Mouse (Mus musculus): ENCODE measurements around the gene Dclre1b. TPM values are rescaled to one million over a fixed set of nuclear protein-coding genes. Genes with fewer than 3 reads are reported as not detected.
"Not testable (repeated sequence)": the region's sequence is repeated elsewhere in the genome, so short reads cannot be mapped to it uniquely, and the experiment has no call there.

Dclre1b gene
- polyA plus RNA-seq (2012; rRNA removed) = 5.0 and 6.3 TPM in 2 replicates

DNA sequence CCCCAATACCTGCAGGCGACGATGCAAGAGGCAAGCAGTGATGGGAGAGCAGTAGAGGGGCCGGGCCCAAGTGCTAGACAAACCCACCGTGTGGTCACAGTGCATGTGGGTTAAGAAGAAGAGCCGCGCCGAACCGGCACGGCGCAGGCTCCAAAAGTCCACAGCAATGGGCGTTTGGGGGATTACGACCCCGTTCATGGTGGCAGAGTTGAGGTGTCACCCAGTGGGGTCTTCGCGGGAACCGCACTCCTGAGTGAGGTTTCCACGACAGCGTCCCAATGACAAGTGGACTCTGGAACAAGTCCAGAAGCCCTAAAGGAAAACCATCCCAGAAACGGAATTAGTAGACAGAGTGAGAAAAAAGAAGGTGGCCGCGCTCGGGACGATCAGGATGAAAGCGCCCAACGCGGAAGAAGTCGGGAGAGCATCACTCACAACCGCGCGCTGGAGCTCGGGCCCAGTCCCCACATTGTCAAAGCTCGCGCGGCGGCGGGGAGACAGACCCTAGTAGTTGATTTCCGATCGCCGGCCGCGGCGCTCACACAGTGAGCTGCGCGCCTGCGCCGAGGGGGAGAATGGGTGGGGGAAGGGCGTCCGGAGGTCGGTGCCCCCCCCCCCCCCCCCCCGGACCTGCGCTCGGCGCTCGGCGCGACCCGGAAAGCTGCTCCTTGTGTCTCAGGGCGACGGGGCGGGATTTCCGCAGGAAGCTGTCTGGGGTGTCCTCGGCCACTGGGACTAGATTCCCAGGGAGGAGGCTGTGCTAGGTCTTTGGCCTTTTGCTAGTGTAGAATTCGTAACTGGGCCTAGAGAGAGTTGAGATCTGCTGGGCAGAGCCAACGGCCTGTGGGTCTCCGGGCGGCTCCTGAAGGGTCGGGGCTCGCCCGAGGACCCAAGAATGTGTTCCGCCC lies at the start of gene Dclre1b, which contains the start of the genes Ap4b1 and Gm43064:
Dclre1b (minus strand) TSS at position 554 of the 908 bp plus-strand sequence.
Ap4b1 (plus strand) TSS at position 630 of the 908 bp plus-strand sequence.
Gm43064 (plus strand) TSS at position 683 of the 908 bp plus-strand sequence.
- DNase-seq (ENCODE audit: extremely low spot score in 1 of 2, low spot score in 1 of 2) = peak; percentile 66 to 91

DNA sequence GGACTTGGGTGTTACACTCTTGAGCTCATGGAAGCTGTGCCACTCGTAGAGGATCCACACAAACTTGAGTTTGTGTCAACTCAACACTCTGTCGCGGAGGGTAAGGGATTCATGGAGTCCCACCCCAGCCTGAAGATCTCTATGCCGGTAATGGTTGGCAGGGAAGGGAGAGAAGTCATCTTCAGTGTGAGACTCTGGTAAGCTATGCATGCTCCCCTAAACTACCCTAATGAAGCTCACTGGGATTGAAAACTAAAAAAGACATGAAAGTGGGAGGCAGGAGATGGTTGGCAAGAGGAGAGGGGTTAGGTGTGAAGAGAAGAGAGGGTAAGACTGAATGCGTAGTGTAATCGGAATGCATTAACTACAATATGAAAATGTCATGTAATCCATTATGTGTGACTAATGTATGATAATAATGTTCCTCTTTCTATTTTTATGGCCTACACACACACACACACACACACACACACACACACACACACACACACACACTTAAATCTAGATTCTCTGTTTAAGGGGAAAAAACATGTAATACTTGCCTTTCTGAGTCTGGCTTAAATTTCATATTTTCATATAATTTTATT lies 48.8 kb upstream of the Dclre1b start:
- DNase-seq (ENCODE audit: extremely low spot score in 1 of 2, low spot score in 1 of 2) = no peak

DNA sequence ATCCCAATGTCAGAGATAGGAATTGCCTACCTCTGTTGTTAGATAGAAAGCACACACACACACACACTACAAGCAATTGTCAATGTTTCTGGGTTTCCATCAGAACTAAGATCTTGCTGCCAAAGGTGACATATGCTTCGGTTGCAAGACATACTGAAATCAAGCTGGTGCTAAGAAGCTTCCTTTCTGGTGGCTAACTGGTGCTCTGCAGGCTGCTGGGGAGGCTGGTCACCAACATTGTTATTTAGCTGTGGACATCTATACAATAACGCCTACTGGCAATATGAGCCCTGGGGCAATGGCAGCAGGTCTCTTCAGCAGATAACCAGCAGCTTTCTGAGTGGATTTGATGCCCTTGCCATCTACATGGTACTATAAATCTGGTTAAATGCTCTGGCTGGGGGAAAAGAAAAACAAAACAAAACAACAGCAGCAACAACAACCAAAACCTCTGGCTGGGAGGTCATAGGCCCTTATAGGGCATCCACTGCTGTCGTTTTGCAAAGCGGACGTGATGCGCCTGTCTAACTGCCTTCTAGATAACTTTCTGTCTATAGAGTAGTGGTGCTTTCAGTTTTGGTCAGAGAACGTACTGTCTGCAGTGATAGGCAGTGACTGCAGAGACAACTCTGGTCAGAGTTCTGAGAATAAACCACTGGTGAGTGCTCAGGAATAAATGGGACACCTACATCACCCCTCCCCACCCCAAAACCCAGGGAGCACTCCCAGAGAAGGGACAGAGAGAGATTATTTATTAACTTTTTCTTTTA lies 48.0 kb upstream of the Dclre1b start:
- DNase-seq (ENCODE audit: extremely low spot score in 1 of 2, low spot score in 1 of 2) = no peak

DNA sequence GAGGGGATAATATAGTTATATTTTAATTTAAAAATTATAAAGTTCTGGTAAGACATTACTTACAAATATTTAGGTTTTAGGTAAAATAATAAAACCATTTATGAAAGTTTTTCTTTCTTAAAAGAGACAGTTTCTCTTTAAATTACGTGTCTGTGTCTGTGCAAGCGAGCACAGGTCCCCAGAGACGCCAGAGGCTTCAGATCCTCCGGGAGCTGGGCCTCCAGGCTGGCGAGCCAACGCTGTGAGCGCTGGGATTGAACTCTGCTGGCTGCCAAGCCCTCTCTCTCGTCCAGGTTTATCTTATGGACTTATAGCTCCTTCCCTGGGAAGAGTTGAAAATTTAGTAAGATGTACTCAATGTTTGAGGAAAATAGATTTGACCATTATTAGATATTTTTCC lies 44.6 kb upstream of the Dclre1b start:
- DNase-seq (ENCODE audit: extremely low spot score in 1 of 2, low spot score in 1 of 2) = no peak

DNA sequence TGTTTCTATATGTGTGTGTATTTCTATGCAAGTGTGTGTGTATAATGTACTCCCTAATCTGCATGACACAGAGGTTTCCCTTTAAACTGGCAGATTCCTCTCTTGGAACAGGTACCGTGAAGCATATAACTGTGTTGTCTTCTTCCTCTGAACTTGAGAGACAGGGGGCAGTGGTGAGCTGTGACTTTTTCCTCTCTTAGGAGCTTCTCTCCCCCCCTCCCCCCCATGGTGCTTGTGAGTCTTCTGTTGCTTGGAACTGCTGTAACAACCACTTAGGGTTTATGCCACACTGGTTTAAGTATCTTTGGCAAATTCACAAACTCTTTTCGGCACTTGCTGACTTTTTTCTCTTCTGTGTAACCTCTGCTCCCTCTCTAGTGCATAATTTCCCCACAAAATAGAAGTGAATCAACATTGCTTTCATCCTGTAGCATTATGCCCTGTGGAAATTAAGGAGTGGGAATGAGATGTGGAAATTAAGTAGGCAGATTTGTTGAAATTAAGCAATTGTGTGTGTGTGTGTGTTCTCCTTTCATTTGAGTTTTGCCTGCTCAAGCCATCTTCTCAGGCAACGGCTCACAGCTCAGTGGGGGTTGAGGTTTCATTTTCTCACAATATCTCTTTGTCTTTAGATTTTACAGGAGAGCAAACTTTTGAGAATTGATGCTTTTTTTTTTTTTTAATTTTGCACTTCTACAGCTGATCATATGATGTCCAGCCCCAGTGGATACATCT lies 43.5 kb upstream of the Dclre1b start:
- peak in 1 of 2 experiments; percentile 63 for DNase-seq (ENCODE audit: extremely low spot score in 1 of 2, low spot score in 1 of 2)

DNA sequence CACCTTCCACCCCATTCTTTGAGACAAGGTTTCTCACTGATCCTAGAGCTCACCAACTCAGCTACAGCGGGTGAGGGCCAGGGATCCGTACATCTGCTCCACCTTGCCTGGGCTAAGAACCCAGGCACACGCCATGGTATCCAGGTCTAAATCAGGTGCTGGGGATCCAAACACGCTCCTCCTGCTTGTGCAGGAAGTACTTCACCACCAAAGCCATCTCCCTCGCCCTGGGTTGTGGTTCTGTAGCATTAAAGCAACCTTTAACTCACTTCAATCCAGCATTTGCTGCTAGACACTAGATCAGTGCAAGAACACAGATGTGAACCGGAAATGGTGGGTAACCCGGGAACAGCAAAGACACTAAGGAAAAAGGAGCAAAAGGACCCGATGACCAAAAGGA lies 42.6 kb upstream of the Dclre1b start:
- no peak for DNase-seq (ENCODE audit: extremely low spot score in 1 of 2, low spot score in 1 of 2)

DNA sequence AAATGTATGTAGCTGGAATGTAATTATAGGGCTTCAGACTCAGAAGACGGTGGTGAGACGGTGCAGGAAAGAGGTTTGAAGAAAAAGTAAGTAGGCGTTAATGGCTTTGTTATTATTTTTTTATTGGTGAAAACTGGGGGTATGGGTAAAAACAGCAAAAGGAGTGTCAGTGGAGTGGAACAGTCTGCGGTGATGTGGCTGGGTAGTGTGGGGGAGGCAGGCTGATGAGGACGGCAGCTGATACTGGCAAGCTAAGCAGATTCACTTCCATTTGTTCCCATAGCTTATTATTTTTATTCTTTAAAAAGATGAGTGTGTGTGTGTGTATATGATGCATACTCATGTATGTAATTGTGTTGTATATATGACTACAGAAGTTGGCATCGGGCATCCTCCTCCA lies 42.2 kb upstream of the Dclre1b start:
- no peak for DNase-seq (ENCODE audit: extremely low spot score in 1 of 2, low spot score in 1 of 2)

DNA sequence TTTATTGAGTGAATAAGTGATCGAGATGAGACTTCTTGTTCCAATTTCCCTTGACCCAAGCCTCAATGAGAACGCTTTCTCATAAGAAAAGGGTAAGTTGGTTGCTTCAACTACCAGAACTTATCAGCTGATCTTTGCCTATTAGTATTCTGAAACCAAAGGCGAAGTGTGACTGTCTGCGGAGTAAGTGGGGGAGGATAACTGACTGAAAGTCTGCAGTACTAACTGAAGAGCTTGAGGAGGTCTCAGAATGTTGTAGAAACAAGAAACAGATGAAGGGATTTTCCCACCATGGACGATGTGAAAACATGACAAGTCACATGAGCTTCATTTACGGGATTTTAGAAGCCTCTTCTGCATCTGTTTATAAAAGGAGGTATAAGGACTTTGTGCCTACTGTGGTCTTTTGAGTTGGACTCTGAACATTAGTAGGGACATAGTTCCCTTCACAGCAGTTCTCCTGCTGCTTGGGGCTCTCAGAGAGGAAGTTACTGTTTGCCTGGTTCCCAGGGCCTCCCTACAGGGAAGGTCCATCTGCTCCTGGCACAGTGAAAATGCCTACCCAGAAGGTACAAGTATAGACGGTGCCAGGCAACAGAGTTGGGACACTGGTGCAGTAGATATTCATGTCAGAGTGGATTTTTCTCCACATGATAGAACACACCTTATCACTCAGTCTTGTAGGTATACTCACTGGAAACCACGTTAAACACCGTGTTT lies 41.6 kb upstream of the Dclre1b start:
- no peak for DNase-seq (ENCODE audit: extremely low spot score in 1 of 2, low spot score in 1 of 2)

DNA sequence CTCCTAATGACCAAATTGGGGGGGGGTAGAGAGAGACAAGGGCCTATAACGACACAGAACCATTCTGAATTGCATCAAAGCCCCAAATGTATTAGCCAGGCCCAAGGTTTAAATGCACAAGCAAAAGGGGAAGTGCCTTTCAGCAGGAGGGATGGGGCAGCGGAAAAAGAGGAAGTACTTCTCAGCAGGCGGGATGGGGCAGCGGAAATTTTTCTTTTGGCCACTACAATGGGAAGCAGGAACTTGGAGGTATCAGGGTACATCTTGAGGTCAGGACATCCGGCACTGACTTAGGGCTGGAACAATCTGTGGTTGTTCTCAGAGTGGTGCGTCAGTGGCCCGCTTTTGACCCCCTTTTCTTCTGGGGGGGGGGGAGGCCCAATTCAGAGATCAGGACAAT lies 31.7 kb upstream of the Dclre1b start:
- not testable (repeated sequence) for DNase-seq (ENCODE audit: extremely low spot score in 1 of 2, low spot score in 1 of 2)

DNA sequence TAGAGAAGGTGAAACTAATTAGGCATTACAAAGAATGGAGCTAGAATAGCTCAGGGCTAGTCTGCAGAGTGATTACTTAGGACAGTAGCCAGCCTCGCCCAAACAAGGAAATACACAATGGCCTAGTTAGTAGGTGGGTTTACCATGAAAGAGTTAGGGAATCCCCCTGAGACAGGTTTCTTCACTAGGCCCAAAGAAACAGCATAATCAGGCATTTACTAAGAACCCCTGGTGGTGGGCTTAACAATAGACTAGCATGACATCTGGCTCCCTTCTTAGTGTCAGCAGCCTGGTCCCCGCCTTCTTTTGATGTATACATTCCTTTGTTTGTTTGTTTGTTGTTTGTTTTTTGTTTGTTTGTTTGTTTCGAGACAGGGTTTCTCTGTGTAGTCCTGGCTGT lies 31.0 kb upstream of the Dclre1b start:
- not testable (repeated sequence) for DNase-seq (ENCODE audit: extremely low spot score in 1 of 2, low spot score in 1 of 2)

DNA sequence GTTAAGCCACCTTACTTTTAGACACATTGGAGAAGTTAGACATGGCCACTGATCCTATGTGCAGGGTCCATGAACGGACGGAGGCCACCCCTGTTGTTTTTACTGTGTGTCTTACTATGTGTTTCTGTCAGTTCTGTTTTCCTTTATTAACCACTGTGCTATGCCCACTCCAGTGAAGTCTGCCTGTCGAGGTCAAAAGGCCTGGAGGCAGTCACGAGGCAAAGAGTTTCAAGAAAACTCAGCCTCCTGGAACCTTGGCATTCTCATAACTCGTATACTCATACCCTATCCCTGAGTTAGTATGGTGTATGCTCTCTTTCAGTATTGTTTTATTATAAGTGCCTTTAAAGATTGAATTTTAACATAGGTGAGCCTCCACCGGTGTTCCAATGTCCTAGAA lies 30.5 kb upstream of the Dclre1b start:
- DNase-seq (ENCODE audit: extremely low spot score in 1 of 2, low spot score in 1 of 2) = no peak

DNA sequence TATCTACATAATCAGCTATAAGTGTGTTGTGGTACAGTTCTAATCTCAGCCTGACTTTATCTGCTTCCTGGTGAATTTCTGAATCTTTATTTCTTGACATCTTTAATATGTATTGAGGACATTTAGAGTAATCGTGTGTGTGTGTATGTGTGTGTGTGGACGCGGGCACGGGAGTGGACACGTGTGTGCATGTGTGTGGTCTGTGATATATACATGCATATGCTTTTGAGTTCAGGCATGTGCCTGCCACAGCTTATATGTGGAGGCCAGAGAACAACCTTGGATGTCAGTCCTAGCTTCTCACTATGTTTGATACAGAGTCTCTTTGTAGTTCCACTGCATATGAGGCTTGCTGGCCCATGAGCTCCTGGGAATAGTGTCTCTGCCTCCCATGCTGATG lies 27.2 kb upstream of the Dclre1b start:
- DNase-seq (ENCODE audit: extremely low spot score in 1 of 2, low spot score in 1 of 2) = no peak

DNA sequence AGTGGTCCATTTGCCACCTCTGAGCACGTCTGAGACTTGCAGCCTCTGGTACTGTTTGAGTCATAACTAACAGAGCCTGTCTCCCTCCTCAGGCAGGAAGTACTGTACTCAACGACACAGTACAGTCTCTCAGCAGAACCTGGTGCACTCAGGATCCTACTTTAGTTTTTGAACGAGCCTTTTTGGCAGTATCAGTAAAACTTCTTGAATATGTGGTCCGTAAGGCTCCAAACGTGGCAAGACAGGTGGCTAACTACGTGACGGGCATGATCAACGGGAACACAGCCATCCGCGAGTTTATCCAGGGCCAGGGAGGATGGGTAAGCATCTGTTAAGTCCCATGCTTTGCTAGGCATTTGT lies 26.7 kb upstream of the Dclre1b start:
- no peak for DNase-seq (ENCODE audit: extremely low spot score in 1 of 2, low spot score in 1 of 2)

DNA sequence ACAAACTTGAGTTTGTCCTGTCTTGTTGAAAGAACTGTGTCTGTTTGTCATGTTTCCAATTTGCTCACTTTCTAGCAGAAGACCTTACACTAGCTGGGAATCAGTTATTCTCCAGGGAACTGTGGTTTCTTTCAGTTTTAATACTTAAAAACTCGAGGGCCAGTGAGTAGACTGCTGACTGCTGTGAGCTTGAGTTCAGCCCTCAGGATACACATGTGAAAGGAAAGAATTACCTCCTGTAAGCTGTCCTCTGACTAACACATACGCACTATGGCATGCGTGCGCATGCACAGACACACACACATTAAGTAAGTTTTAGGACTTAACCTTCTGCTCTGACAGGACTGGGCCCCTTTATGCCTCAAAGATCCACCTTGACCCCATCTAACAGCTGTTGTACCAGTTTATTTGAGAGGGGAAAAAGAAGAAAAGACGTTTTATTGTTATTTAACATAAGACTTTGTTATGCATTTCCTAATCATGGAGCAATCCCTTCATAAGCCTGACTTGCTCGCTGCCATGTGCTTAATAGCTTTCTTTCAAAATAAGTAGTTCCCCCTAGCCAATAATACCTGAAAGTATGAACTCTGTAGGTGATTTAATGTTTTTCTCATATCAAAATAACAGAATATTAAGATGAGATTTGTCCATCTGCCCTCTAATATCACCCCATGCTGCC lies 26.2 kb upstream of the Dclre1b start:
- no peak for DNase-seq (ENCODE audit: extremely low spot score in 1 of 2, low spot score in 1 of 2)

DNA sequence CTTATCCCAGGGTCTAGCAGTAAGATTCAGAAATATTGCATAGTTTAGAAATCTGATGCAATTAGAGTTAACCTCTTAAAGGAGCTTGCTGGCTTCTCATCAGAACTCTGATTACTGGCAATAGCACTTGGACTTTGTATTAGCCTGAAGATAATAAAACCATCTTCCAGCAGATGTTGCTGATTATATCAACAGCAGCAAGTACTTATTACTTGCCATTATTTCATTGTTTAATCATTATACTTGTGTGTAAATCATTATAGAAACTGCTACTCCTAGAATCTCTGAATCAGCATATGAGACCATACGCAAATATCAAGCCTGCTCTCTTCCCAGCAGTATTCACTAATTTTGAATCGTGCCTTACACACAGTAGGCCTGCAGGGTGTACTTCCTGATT lies 24.8 kb upstream of the Dclre1b start:
- DNase-seq (ENCODE audit: extremely low spot score in 1 of 2, low spot score in 1 of 2) = no peak

DNA sequence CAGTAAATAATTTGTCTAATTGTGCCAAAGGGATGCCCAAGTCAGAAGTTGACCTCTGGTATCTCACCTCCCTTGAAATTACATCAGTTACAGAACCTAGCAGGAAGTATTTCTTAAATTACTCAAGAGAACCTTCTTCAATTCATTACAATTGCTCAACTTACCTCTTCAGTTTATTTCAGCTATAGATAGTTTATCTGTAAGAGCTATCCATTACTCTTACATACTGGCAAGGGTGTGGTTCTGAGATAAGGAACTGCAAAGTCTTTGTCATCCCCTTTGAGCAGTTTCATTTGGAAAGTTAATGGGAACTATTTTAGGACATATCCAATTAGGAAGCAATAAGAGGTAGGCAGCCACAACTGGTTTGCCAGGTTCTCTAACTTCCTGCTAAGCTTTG lies 23.2 kb upstream of the Dclre1b start, which contains the start of gene Bcl2l15:
Bcl2l15 (plus strand) TSS at position 176 of the 400 bp plus-strand sequence.
- no peak for DNase-seq (ENCODE audit: extremely low spot score in 1 of 2, low spot score in 1 of 2)

DNA sequence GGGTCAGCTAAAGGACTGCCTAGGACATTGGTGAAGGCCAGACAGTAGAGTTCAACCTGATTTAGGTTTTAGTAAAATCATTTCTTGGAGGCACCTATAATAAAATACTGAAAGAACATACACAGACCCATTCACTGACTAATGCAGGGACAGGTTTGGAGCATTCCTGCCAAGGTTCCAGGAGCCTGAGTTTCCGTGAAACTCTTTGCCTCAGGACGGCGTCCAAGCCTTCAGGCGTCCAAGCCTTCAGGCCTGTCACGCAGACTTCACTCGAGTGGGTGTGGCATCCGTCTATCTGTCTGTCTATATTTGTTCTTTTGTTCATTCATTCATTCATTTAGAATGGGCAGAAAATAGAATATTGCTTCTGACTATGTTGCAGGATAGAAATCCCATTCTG lies 21.9 kb upstream of the Dclre1b start:
- no peak for DNase-seq (ENCODE audit: extremely low spot score in 1 of 2, low spot score in 1 of 2)

DNA sequence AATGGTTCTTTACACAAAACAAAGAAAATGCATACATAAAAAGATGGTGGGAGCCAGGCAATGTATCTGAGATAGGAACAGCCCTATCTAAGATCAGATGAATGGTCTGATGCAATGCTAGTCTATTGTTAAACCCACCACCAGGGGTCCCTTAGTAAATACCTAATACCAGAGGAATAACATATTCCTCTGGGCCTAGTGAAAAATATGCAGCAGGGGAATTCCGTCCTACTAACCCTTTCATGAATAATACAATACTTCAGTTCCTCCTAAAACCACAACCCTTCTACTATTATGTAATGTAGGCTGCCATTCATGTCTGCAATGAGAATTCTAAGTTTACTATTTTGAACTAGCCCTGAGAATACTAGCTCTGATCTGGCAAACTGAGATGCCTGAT lies 21.4 kb upstream of the Dclre1b start:
- not testable (repeated sequence) for DNase-seq (ENCODE audit: extremely low spot score in 1 of 2, low spot score in 1 of 2)

DNA sequence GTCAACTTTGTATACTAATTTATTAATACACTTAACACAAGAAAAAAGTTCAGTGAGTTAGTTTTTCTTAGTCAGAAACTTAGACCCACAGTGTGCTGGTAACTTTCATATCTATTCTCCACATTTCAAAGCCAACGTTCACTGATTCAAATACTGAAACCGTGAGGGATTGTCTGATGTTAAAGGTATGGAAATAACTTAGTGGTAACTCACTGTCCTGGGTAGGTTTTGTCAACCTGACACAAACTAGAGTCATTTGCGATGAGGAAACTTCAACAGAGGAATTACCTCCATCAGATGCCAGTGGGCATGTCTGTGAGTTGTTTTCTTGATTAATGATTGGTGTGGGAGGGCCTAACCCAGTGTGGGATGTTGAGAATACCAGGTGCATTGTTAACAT lies 19.8 kb upstream of the Dclre1b start:
- no peak for DNase-seq (ENCODE audit: extremely low spot score in 1 of 2, low spot score in 1 of 2)

All from frontal cortex, adult 2 months (tissue).